Mouse (Mus musculus): ENCODE measurements around the gene Pgm5.
"Not testable (repeated sequence)": the region's sequence is repeated elsewhere in the genome, so short reads cannot be mapped to it uniquely, and the experiment has no call there.

Pgm5 gene

DNA sequence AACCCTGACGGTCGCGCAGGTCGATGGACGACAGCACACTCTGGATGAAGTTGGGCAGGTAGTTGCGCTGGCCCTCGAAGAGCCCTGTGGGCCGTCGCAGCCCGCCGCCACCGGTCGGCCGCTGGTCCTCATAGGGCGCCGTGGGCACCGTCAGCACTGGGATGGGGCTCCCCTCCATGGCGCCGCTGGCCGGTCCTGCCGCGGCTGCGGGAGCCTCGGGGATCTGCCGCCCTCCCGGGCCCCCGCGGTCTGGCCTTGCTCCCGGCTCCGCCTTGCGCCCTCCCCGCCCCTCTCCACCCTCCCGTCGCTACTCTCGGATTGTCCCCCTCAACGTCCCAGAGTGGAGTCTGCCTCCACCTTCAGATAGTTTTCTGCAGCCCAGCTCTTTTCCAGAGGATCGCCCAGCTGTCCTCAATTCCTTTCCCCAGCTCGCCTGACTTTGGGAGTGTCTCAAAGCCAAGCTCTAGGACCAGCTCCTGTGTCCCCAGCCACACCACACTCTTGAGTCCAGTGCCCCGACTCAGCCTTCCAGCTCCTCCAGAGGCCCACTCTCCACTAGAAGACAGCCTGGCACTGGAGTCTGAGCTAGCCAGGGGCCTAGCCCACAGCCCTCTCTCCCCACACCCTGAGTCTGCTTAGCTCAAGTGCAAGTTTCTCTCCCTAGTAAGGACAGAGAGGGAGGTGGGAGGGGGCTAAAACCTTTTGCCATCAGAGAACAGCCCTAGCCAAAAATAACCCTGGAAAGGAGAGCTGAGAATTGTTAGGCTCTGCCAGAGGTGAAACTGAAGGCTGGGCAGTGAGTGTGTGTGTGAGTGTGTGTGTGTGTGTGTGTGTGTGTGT, at the start of gene Pgm5:
Gene Pgm5, minus strand, starts transcription at position 244 of the 840 bp plus-strand sequence.
- peak; percentile 19 for DNase-seq

DNA sequence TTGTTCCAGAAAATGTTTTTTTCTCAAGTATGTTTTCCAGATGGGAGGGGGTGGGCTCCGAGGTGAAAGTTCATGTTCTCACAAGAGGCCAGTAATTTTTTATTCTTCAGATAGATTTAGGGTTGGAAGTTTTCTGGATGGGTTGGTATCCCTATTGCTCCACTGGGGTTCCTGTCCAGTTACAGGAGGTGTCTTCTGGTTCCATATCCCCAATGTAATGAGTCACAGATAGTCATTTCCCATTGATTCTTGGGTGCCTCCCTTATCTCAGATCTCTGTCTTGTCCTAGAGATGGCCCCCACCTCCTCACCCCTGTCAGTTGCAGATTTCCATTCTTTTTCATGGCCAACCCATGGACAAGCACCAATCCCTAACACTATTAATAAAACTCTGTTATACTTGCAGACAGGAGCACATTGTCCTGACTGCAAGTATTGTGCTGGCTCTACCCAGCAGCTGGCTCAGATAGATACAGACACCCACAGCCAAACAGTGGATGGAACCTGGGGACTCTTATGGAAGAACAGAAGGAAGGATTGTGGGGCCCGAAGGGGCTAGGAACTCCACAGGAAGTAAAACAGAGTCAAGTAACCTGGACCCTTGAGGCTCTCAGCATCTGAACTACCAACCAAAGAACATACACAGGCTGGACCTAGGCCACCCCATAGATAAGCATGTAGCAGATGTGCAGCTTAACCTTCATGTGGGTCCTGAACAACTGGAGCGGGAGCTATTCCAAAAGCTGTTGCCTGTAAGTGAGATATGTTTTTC, 46.9 kb upstream of the Pgm5 start:
- no peak for DNase-seq

DNA sequence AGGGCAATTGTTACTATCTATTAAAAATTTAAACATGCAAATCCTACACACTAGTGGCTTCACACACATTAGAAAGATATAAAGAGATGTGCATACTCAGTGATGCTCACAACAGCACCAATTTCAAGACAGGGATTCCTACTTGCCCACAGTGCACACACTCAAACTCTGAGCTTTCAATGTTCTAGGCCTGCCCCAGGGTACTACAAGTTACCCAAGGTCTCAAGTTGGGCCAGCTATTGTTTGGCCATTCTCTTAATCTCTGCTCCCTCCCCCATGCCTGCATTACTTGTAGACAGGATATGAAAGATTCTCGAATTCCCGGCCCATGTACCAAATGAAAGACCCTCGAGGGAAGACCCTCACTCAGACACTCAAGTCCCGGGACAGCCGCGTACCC, 46.0 kb upstream of the Pgm5 start:
- DNase-seq, result no peak

DNA sequence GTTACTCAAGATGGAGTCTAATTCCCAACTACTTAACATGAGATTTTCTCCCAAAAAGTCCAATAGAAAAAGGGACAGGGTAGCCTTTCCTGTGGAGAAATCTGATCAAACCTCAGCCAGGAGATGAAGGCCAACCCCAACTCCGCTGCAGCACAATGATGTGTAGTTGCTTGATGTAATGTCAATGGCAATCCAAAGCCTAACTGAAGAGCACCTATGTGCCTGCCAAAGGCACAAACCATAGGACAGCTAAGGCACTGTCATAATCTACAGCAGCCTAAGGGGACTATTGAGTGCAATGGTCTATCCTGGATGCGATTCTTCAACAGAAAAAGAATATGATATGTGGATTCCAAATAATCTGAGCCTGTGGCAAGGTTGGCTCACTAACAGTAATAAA, 41.2 kb upstream of the Pgm5 start:
- DNase-seq, result no peak

DNA sequence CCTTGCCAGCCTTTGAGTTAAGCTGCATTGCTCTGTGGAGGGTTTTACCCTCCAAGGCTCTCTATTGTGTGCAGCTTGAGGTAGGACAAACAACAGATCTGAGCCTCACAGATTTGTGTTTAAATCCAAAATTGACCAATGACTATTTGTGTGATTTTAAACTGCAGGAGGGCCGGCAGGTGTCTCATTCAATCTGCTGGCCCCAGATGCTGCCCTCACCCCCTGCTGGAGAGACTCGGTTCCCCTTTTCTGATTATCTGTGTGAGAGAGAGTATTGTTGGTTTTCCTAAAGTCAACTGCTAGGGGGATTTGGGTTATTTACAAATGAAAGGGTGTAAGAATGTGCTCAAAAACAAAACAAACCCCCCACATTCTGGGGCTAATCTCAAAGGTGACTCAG, 40.6 kb upstream of the Pgm5 start:
- DNase-seq, result no peak

DNA sequence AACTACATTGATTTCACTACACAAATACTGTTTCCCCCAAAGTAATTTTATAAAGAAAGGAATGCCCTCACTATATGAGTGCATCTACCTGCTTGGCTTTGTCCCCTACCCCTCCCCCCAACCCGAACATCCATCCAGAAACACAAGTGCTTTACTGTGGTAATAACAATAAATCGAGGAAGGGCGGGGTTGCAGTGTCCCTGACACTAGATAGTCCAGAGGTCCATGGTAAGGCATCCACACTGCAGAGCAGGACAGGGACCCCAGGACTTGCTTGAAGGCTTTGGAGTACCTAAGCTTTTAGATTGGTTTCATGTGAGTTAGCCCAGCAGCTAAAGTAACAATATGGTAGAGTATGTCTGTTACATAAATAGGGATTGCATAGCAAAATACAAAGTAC, 40.0 kb upstream of the Pgm5 start:
- DNase-seq, result no peak

DNA sequence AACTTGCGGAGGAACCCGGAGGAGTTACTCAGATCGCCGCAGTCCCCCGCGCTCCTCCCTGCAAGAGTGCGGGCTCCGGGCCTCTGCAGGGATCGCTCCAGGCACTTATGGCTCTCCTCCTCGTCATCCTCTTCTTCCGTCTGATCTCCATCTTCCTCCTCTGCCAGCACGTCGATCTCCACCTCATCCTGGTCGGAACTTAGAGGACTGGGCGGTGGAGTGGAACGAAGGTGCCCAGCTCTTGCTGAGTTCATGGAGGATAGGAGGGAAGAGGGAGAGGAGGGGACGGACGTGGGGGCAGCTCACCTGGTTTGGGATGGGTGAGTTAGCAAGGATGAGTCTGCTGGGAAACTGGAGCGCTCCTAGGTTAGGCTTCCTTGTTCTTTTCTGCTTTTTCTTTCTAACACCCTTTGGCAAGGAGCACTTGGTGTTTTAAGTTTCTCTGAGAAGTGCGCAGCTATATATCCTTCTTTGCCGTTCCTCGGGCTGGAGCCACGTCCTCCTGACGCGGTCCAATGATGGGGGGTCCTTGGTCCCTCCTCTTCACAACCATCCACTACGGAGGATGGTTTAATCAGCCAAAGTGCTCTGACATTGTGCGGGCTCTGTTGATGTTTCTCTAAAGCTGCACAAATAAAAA, 39.0 kb upstream of the Pgm5 start, which contains the start of gene Foxd4:
Gene Foxd4, minus strand, starts transcription at position 617 of the 640 bp plus-strand sequence.
- no peak for DNase-seq

DNA sequence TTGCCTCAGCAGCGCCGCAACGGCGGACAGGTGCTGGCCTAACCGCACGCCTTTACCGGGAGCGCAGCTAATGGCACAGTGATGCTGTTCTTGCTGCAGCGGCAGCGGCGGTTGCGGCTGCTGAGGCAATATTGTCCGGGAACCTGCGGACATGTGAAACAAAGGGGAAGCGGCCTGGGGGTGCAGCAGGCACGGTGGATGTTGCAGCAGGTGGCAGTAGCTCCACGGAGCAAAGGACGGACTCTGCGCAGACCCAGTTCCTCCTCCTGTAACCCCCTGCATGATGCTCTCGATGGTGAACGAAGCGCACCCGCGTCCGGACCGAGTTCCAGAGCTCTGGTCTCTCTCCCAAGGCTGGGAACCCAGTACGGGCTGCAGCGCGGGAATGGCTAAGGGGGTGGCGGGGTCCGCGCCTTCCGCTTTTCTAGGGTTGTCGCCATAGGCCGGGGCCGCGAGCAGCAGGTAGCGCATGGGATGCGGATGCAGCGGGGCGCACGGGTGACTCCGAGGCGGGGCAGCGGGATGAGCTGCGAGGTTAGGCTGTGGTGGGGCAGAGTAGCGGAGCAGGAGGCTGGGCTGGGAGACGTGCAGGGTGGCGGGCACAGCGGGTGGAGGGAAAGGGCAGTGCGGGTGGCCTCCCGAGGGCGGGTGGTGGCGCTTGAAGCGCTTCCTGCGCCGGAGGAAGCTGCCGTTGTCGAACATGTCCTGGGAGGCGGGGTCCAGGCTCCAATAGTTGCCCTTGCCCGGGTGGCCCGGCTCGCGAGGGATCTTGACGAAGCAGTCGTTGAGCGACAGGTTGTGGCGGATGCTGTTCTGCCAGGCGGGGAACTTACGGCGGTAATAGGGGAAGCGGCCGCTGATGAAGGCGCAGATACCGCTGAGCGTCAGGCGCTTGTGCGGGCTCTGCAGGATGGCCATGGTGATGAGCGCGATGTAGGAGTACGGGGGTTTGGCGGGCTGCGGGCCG, 38.2 kb upstream of the Pgm5 start:
- DNase-seq, result no peak

DNA sequence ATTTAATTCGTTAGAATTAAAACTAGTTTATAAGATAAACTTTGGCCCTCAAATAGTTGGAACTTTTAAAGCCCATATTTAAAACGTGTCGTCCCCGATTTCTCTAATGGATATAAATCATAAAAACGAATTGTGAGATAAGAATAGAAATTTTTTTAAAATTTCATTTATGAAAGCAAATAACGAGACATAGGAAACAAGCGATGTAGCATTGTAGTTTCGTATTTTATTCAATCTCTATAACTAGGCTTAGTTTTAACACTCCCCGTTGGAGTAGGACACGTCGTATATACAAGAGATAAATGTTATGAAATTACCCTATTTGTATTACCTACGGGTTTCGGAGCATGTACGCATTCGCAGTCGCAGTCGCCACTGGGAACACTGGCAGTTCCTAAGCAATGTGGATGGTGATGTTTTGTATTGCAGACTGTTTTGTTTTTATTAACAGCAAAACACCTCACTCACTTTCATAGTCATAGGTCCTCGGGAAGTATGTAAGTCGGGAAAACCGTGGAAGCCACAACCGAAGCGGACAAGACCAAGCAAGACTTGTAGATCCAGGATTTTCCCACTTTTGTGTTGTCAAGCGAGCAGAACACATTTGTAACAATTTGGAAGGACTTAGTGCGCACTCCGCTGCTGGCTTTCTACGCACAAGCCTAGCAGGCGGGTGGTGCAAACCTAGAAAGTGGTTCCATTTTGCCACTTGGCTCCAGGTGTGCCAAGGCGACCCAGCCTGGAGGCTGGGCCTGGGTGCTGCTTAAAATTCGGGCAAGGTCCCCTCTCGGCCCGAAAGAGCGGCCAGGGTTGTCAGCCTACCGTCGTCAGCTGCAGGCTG, 37.3 kb upstream of the Pgm5 start:
- no peak for DNase-seq

DNA sequence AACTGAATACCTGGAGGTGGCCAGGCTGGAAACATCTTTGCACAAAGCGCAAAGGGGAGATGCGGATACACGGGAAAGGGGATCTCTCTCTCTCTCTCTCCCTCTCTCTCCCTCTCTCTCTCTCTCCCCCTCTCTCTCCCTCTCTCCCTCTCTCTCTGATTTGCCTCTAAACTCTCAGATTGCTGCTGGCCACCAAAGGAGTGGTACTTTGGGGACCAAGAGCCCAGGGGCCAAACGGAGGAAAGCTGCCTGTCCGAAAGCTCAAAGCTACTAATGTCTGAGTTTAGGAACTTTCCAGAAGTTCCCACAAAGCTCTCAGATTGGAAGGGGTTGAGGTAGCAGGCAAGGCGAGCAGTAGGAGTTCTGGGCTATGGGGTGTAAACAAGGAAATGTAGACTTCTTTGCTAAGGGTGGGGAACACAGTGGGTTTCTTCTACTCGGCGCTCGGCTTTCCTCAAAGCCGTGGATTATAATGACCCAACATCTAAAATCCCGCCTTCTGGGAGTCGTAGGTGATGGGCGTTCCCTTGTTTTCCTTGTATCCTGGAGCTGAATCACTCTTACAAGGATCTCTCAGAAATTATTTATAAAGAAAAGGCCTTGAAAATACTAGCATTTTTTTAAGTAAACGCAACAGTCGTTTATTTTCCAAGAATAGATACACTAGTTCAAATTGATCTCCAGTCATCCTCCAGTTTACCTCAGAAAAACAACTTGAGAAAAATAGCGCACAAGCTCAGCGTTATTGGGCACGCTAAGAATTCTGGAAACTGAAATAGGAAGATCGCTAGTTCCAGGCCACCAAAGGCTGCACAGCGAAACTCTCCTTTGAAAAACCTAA, 36.5 kb upstream of the Pgm5 start:
- no peak for DNase-seq

DNA sequence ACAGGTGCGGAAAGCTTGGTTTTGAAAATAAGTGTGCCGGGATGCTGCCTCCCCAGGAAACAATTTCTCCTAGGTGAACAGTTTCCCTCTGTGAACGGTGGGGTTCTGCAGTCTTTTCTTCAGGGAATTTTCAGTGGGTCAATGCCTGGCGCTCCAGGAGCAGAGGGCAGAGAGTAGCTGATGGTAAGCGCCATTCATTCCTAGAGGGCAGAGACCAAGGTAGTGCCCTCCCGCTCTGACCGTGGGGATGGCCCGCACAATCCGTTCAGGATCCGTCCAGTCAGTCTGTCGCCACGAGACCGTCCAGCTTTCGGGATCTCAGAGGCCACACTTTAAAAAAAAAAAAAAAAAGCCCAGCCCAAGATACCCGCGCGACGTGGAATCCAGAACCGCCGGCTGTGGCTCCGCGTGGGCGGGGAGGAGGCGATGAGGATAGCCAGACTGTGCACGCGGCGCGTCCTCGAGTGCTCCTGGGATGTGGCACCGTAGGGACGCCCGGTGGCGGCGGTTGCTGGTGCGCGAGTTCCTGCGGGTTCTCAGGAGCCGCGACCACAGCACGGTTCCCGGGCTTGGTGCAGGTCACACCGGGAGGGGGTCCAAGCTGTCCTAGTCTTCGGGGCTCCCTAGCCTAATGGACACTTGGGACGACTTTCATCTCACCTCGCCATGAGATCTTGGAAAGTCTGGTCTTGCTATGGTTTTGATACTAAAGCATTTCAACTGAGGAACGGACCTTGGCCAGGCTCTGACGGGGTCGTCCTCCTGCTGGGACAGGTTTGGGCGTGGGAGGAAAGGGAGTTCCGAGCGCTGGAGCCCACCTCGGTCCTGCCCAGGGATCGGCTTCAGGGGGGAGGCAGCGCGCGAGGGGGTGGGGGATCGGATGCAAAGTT, 35.6 kb upstream of the Pgm5 start:
- DNase-seq, result no peak

DNA sequence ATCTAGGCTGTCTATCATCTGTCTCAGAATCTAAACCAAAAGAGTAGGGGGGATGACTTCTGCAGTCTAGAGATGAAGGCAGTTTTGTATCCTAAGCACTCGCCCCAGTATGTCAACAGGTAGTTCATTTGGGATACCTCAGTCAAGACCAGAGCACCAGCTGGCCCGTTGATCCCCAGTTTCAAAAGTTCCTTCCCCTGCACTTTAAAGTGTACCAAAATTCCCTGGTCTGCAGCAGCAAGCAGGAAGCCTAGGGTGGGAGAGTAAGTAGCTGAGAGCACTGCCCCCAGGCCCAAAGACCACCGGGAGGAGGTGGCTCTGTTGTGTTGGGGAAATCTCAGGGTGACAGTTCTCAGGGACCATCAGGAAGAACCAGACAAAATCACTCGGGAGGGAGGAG, 34.9 kb upstream of the Pgm5 start:
- no peak for DNase-seq

DNA sequence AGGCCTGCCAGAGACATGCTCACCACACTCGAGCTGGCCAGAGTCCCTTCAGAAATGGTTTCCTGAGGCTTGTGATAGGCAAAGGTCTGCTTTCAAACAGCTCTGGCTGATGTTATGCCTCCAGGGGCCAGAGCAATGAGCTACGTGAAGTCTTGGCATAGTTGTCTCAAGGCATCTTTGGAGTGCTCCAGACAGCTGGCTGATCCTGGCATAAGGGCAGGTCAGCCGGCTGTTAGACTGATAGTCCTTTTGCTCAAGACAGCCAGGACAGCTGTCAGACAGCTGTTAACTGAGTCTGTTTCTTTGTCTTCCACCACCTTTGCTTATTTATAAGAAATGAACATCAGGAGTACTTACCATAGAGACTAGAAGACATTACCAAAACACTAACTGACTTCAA, 25.2 kb upstream of the Pgm5 start:
- DNase-seq, result no peak

DNA sequence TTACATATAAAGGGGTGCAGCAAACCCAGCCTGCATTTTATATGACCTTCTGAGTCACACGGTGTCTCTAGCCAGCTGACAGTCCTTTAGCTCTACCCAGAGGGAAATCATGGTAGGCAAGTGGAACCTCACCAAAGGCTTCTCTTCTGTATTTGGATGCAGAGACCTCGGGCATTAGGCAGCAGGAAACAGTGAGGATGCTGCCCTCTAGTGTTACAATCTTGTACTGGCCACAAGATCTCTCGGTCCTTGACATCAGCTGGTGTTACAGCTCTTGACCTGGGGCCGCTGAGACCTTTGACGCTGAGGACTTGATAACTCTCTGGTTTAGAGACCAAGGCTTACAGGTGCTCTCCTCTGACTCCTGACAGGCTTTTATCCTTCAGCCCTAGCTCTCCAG, 23.8 kb upstream of the Pgm5 start:
- peak; percentile 79 for DNase-seq

DNA sequence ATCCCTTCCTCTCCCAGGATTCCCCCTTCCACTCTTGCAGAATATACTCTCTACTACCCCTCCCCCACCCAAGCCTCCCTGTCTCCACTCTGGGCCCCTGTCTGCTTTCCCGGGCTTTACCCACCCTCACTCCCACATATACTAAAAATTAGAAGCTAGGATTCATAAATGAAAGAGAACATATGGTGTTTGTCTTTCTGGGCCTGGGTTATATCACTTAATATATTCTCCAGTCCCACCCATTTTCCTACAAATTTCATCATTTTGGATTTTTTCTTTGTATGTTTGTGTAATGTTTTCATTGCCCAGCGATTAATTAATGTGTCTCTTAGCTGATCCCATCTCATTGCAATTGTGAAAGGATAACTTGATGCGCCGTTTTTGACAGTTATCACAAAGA, 19.6 kb upstream of the Pgm5 start:
- no peak for DNase-seq

DNA sequence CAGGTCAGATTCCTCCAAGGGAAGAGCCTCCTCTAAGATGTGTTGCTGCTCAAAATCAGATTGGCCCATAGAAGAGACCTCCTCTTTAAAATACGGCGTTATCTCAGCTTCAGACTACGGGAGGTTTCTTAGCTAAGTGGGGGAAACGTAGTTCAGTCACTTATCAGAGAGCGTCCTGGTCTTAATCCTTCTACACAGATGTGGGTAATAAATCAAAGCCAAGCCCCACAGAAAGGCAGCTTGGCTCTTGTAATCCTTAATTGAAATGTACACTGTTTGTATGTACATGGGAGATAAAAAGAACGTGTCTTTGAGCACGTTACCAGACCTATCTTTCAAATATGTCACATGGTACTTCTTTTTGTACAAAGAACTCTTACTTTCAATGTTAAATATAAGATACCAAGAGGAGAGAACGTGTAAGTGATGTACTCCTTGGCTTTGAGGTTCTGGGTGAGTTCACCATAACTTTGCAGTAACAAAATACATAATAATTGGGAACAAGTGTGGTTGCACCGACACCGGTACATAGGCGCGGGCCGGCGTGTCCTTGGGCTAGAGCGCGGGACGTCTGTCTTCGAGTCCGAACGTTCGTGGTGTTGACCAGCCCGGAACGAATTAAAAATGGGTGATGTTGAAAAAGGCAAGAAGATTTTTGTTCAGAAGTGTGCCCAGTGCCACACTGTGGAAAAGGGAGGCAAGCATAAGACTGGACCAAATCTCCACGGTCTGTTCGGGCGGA, 13.6 kb upstream of the Pgm5 start, which contains the start of gene Gm10053:
Gene Gm10053, plus strand, starts transcription at position 558 of the 742 bp plus-strand sequence.
- DNase-seq, result not testable (repeated sequence)

DNA sequence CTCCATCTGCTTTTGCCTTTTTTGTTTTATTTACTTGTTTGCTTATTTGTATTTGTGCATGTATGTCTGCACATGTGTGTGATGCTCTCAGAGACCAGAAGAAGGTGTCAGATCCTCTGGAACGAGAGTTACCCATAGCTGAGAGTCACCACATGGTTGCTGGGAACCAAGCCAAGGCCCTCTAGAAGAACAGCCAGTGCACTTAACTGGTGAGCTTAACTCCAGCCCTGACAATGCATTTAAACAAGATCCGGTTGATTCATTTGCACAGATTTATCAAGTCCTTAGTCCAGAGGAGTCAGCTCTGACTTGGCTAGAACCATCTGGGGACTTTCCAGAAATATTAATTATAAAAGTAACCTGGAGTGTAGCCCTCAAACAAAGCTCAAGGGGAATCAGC, 12.2 kb upstream of the Pgm5 start:
- DNase-seq, result no peak

DNA sequence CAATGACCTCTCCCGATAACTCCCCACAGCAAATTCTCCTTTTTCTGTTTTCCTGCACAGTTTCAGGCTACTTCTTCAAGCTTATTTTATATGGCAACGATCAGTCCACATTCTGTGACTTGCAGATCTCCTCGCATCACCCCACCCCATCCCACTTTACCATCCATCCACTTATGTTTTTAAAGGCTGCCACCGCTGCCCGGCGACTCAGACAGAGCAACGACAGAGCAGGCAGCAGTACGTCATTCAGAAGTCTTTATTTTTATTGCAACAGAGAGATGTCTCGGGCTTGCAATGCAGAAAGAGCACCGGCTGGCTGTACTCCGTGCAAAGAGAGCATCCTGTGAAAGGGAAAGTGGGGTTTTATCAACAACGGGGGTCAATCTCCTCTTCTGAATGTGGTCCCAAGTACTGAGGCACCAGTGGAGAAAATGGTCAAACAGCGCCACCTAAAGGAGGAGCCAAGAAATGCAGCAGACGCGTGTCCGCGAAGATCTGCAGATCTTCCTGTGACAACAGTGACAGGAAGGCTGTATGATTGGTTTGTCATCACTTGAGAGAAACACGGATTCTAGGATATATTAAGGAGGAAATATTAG, 9.5 kb upstream of the Pgm5 start:
- DNase-seq, result peak; percentile 65

All from lung, postnatal 36 days (tissue).